Mouse (Mus musculus): ENCODE measurements around the gene Plcg2.

DNA sequence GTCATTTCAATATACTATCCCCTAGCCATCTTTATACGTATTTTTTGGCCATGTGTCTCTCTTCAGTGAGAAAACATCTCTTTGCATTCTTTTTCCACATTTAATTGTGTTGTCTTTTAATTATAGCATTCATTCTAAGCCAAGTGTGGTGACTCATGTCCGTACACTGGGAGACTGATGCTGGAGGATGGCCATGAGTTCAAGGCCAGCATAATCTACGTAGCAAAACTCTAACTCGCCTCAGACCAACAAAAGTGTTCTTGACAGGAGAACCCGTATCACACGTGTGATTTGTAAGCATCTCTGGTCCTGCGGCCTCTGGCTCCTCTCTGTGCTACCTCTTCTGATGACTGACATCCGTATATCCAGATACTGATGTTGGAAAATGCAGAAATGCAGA is 13.4 kb upstream of the Plcg2 start:
- TF ChIP-seq POLR2A (IDR thresholded peaks at IDR 0.05; ENCODE audit: extremely low read depth, insufficient read depth, low read length) (no peak), CTCF (IDR thresholded peaks at IDR 0.05; ENCODE audit: extremely low read depth, insufficient read depth, low read length) (no peak)

Measured in cortical plate, adult 2 months (tissue).